In the genomic region with DNA sequence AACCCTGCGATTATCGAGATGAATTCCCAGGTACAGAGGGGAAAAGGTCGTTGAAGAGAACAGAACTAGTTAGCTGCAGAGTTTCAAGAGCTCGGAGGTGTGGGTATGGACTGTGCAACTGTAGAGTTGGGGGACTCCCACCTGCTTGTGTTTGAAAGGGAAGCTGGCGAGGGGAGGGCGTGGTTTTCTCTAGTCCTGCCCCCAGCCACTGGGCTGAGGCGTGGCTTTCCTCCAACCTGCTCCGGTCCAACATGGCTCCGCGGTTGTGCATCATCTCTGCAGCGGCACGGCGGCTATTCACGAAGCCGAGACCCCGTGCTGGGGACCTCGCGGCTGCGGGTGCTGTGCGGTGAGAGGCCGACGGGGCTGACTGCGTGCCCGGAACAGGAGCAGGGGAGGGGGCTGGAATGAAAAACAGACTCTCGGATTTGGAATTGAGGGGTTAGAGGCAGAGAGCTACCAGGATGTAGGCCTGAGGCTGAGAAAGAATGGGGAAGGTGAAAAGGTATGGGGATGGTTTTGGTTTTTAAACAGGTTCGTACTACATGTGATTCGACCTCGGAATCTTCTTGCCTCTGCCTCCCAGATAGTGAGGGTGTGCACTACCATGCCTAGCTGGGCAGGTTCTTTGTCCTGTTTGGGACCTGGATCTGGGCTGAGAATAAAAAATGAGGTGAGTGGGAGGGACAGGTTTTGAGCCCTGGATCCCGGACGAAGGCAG, we compare ENCODE assay signal across 8 mouse cellular contexts. TPM values are rescaled to one million over a fixed set of nuclear protein-coding genes. Genes with fewer than 3 reads are reported as not detected.
DNase-seq lines count a peak whose midpoint lies in the region; ATAC-seq and TF ChIP-seq lines count a peak whose summit lies in the region.

A gene (plus strand): TSS at position 197 of the 721 bp plus-strand sequence.

- H3K4me1 ChIP-seq in cerebellum, adult 2 months (ENCODE audit: control insufficient read depth, insufficient read depth, low read length) = no peaks in the 10 kb centered on the region; the same call in 1 of the 2 replicates
- H3K4me1 ChIP-seq in lung, embryonic 16.5 days (replicated peaks; ENCODE audit: control insufficient read depth, insufficient read depth, low read length) = 0 out of 2 replicates have a peak, but pooled peaks cover 2% of the 10 kb centered on the region

- H3K4me3 ChIP-seq in cerebellum, adult 2 months (replicated peaks; ENCODE audit: insufficient read depth, low read depth, low read length) = peak within 1 kb of the TSS; percentile 82
- H3K4me3 ChIP-seq in lung, embryonic 16.5 days (ENCODE audit: low read length) = peak within 1 kb of the TSS; percentile 67

- H3K27me3 ChIP-seq in cerebellum, adult 2 months (ENCODE audit: control insufficient read depth, insufficient read depth, low read length) = no peaks in the 10 kb centered on the region
- H3K27me3 ChIP-seq in lung, embryonic 16.5 days (ENCODE audit: control insufficient read depth, insufficient read depth, low read depth, low read length) = no peaks in the 10 kb centered on the region

- under 1% methylated on average over 30 of the region's 30 CpGs for WGBS in cerebellum, adult 2 months
- WGBS in lung, embryonic 16.5 days = under 1% methylated on average over 30 of the region's 30 CpGs

- TF ChIP-seq POLR2A in cerebellum, adult 2 months (IDR thresholded peaks at IDR 0.05; ENCODE audit: borderline replicate concordance, insufficient read depth, low read length) = peak; percentile 44; the same call in 1 of the 2 replicates

- DNase-seq in MN1 (ENCODE audit: low spot score) = peak; percentile 88
- DNase-seq in cerebellum, adult 2 months = peak; percentile 79 to 82
- peak; percentile 82 for DNase-seq in forelimb bud, embryonic 11.5 days (ENCODE audit: low read depth, low spot score)
- peak; percentile 63 for DNase-seq in layer of hippocampus, adult 9-10 months (ENCODE audit: low spot score)
- peak; percentile 59 for DNase-seq in ovary, adult 18-20 months (ENCODE audit: low spot score)
- peak; percentile 91 for DNase-seq in thymus, postnatal 0 days (ENCODE audit: low spot score)

- H3K9me3 ChIP-seq in lung, embryonic 16.5 days (ENCODE audit: control insufficient read depth, low read length) = no peaks in the 10 kb centered on the region

- ATAC-seq in hematopoietic stem cell, adult 5-6 weeks (replicated peaks in 1 of 2; ENCODE audit: insufficient read depth in 1 of 2, low FRiP score in 2 of 2, low TSS enrichment in 1 of 2, low read depth in 1 of 2, poor library complexity in 2 of 2, severe bottlenecking in 2 of 2) = peak; percentile 99
- ATAC-seq in lung, embryonic 16.5 days (ENCODE audit: low read depth) = peak; percentile 90

- H3K36me3 ChIP-seq in lung, embryonic 16.5 days (ENCODE audit: control insufficient read depth, insufficient read depth, low read length) = no peaks in the 10 kb centered on the region

- no peak for TF ChIP-seq CTCF in cerebellum, adult 2 months (IDR thresholded peaks at IDR 0.05; ENCODE audit: borderline replicate concordance, insufficient read depth, low read depth, low read length)

- H3K27ac ChIP-seq in cerebellum, adult 2 months (ENCODE audit: insufficient read depth, low read length) = no peak within 1 kb of the TSS
- no peak within 1 kb of the TSS for H3K27ac ChIP-seq in lung, embryonic 16.5 days (ENCODE audit: low read length)

- peak within 1 kb of the TSS; percentile 76 for H3K4me2 ChIP-seq in lung, embryonic 16.5 days (ENCODE audit: low read depth, low read length)

- peak within 1 kb of the TSS; percentile 66 for H3K9ac ChIP-seq in lung, embryonic 16.5 days (ENCODE audit: low read length)

RNA-seq across cellular contexts. Expression of the gene that starts here (rescaled TPM):
- 70.4 and 75.9 TPM in 2 replicates for polyA plus RNA-seq in cerebellum, adult 2 months (2012; rRNA removed)
- 20.9 and 34.7 TPM in 2 replicates for total RNA-seq in hematopoietic stem cell, adult 5-6 weeks (2017)
- 30.1 and 31.5 TPM in 2 replicates for polyA plus RNA-seq in lung, embryonic 16.5 days (2015; fragmentation: Nextera tagmentation; extraction: Ambion mirVana)
- polyA plus RNA-seq in thymus, postnatal 0 days (2015; fragmentation: Nextera tagmentation; extraction: Ambion mirVana) = 46.8 and 50.8 TPM in 2 replicates
